Mouse (Mus musculus) lung, adult 2 months (tissue): Measurements from ENCODE around the gene Senp5. TPM values are rescaled to one million over a fixed set of nuclear protein-coding genes. Genes with fewer than 3 reads are reported as not detected.

ENCODE experiments used
- DNase-seq: peaks from one replicate; pipeline ENCODE4 v3.0.0; 2022
- H3K4me1 ChIP-seq: fragments of 200-500 bp; 2 replicates; pipeline ENCODE4 v1.6.1; 2011; ENCODE audit warnings: low read length; ENCODE audit not compliant: control insufficient read depth, insufficient read depth
- H3K4me3 ChIP-seq: fragments of 200-500 bp; replicated peaks from 2 replicates; pipeline ENCODE3; 2011; ENCODE audit warnings: low read depth, mild to moderate bottlenecking, control low read depth, low read length; ENCODE audit errors: extremely low read depth
- CTCF ChIP-seq: fragments of 200-500 bp; IDR thresholded peaks from 2 replicates; pipeline ENCODE4 v1.5.1; 2011; ENCODE audit warnings: mild to moderate bottlenecking, low read length, control low read depth; ENCODE audit not compliant: insufficient read depth
- POLR2A ChIP-seq: fragments of 200-500 bp; IDR thresholded peaks from 2 replicates; pipeline ENCODE4 v1.6.1; 2011; ENCODE audit warnings: low read depth, mild to moderate bottlenecking, control low read depth, low read length, borderline replicate concordance; ENCODE audit errors: extremely low read depth
- WGBS: fragments of 180-500 bp; shearing (Covaris S2); methylation state at CpG from one replicate; pipeline ENCODE4 v1.1.7; 2018; 5-methylcytosine and 5-hydroxymethylcytosine counted together
- polyA plus RNA-seq: library from polyadenylated mRNA; depleted of rRNA; stranded (reverse); fragments of >200 nt; gene quantifications from 2 replicates; pipeline ENCODE4 v1.2.3, GENCODE M21; 2012

Senp5 gene
- polyA plus RNA-seq, 1 experiment = 5.8 TPM

DNA sequence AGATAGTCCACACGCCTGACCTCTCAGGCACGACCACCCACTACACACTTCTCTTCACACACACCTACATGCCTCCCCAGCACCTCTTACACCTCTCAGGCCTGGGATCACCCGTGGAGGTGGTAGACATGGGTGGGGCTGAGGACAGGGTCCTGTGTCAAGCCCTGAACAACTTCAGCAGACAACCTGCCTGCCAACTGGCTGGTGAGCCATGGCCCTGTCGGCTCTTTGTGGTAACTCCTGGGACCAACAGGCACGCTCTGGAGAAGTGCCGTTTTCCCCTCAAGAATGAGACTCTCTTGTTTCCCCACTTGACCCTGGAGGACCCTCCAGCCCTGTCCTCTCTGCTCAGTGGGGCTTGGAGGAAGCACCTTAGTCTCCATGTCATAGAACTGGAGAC is 57.7 kb downstream of the Senp5 start:
- TF ChIP-seq CTCF (no peak), POLR2A (no peak)
- DNase-seq = no peak
- H3K4me1 ChIP-seq = peaks cover 7% of the 10 kb centered on the region; the same call in 1 of the 2 replicates
- H3K4me3 ChIP-seq = no peak overlapping the region
- 76% methylated on average over 6 of the region's 6 CpGs for WGBS

DNA sequence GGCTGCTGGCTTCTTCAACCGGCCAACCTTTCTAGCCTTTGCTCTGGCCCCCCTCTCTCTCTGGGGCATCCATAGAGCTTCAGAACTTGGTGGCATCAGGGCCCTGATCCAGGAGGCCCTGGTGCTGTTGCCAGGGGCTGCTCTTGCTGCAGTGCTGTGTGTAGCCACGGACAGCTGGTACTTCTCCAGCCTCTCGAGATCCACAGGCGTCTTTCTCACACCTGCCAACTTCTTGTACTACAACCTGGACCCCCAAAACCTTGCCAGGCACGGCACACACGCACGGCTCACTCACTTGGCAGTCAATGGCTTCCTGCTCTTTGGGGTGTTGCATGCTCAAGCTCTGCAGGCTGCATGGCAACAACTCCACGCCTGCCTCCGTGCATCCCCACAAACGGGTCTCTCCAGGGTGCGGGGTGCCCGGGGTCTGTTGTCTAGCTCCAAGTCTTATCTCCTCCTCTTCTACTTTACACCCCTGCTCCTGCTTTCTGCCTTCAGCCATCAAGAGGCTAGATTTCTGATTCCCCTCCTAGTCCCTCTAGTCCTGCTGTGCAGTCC is 58.3 kb downstream of the Senp5 start:
- TF ChIP-seq POLR2A (no peak), CTCF (no peak)
- no peak for DNase-seq
- H3K4me1 ChIP-seq = peaks cover 7% of the 10 kb centered on the region; the same call in 1 of the 2 replicates
- WGBS = 90% methylated on average over 12 of the region's 12 CpGs
- H3K4me3 ChIP-seq = no peak overlapping the region

DNA sequence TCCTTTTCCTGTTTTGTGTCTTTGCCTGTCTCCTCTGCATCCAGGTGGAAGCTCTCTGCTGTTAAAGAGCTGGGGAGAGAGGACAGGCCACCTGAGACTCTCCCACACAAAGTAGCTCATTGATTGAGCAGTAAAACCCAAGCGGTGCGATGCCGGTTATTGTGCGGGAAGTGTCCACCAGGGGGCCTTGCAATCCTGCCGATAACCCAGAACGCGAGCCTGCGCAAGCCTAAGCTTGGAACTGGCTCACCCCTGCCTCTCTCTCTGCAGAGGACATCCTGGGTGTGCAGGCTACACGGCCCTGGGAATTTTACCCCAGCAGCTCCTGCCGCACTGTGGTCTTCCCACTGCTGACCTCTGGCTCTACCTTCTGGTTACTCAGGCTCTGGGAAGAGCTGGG is 59.1 kb downstream of the Senp5 start:
- peaks cover 7% of the 10 kb centered on the region; the same call in 1 of the 2 replicates for H3K4me1 ChIP-seq
- DNase-seq = peak; percentile 67
- WGBS = 3% methylated on average over 10 of the region's 10 CpGs
- H3K4me3 ChIP-seq = no peak overlapping the region
- no peak for TF ChIP-seq POLR2A
- TF ChIP-seq CTCF = peak; percentile 69

DNA sequence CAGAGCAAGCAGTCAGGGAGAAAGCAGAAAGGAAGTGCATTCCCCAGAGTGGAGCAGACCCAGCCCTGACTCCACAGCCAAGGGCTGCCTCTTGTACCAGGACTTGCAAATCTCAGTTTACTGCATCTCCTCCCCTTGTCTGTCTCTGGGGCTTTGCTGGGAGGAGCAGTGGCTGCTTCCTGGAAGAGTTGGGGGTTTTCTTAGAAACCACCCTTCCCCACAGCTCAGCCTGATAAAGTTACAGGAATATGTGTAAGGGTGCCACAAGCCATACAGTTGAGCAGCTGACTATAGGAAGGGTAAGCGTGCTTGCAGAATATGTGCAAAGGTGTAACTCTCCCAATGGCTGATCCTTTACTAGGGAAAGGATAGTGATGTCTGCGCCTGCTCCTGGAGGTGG is 62.5 kb downstream of the Senp5 start:
- no peak overlapping the region for H3K4me3 ChIP-seq
- H3K4me1 ChIP-seq = 0 out of 2 replicates have a peak, but pooled peaks cover 2% of the 10 kb centered on the region
- DNase-seq = no peak
- WGBS = 66% methylated on average over 2 of the region's 2 CpGs
- TF ChIP-seq POLR2A (no peak), CTCF (no peak)

DNA sequence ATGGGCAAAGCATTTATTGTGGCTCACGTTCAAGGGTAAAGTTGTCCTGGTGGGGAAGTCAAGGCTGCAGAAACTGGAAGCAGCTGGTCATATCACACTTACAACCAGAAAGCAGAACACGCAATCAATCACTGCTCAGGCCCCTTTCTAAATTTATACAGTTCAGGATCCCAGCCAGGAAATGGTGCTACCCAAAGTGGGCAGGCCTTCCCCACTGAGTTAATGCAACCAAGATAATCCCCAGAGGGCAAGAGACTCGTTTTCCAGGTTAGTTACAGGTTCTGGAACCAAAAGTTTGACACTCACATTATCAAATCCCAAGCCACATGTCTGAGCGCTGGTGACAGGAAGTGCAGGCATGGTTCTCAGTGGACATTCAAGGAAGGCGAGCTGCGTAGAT is 64.2 kb downstream of the Senp5 start:
- no peak for TF ChIP-seq CTCF
- no peak for TF ChIP-seq POLR2A
- 60% methylated on average over 6 of the region's 6 CpGs for WGBS
- H3K4me1 ChIP-seq = no peaks in the 10 kb centered on the region
- no peak overlapping the region for H3K4me3 ChIP-seq
- DNase-seq = no peak

DNA sequence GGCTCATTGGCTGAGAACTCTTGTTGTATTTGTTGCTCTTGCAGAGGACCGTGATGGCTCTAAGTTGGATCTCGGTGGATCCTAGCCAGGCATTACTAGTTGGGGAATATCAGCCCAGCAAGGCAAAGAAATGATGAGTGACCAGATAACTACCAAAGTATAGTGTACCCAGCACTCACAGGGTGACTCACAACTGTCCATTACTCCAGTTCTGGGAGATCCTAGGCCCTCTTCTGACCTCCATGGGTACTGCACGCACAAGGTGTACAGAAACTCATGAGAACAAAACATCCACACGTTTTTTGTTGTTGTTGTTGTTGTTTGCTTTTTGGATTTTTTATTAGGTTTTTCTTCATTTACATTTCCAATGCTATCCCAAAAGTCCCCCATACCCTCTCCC is 66.5 kb downstream of the Senp5 start:
- Histone ChIP-seq H3K4me3 (no peak overlapping the region), H3K4me1 (peaks cover 3% of the 10 kb centered on the region)
- no peak for DNase-seq
- TF ChIP-seq CTCF = no peak
- no peak for TF ChIP-seq POLR2A
- WGBS = 83% methylated on average over 4 of the region's 4 CpGs

DNA sequence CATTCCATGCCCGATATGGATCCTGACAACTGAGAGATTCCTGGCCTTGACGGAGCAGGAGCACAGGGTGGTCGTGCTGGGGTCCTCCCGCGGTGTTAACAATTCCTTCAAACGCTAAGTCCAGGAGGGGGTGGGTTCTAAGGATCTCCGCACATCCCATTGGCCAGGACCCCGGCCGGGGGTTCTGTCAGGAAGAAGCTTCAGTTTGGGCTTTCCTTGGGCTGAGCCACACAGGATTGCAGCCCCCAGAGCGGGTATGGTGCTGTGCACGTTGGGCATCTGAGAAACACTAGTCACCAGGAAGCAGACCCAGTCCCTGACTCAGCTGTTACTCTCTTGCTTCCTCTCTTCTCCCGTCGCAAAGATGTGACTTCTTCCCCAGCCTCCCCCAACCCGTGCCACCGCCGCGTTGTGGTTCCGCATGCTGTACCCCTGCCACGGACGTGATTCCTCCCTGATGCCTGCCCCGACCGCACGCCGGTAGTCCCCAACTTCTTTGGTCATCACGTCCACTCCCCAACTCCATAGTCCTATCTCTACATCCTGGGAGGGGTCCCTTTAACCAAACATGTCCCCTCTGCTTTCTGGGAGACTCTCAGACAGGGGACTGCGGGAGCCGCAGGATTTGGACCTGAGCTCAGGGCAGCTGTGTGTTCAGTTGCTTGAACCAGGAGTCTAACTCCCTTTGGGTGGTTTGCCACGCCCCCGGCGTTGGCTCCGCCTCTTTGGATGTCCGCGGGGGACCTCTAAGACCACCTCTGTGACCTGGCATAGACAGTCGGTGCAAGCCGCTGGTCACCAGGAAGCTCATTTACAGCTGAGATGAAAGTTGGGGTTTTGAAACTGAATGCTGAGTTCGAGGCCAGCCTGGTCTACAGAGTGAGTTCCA is 67.8 kb downstream of the Senp5 start:
- WGBS = 10% methylated on average over 36 of the region's 36 CpGs
- TF ChIP-seq POLR2A (no peak), CTCF (no peak)
- peaks cover 3% of the 10 kb centered on the region for H3K4me1 ChIP-seq
- no peak overlapping the region for H3K4me3 ChIP-seq
- no peak for DNase-seq

DNA sequence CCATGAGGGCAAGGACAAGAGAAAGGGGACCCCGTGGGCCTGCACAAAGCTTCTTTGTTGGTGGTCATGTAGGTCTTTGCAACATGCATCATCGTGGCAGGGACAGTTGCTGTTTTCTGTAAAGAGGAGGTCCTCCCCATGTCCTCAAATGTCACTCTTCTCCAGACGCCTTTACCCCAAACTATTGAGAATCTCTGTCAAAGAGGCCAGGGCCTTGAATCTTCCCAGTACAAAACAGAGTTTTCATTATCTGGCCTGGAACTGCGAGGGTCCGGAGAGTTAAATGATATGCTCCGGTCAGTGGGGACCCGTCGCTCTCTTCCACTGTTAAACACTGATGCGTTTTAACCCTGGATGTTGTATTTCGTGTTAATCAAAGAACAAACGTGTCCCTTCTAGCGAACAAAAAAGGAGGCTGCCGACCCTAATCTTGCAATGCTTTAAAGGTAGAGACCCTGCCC is 68.5 kb downstream of the Senp5 start:
- Histone ChIP-seq H3K4me3 (no peak overlapping the region), H3K4me1 (peaks cover 3% of the 10 kb centered on the region)
- TF ChIP-seq CTCF = no peak
- no peak for TF ChIP-seq POLR2A
- no peak for DNase-seq
- WGBS = 40% methylated on average over 13 of the region's 13 CpGs

DNA sequence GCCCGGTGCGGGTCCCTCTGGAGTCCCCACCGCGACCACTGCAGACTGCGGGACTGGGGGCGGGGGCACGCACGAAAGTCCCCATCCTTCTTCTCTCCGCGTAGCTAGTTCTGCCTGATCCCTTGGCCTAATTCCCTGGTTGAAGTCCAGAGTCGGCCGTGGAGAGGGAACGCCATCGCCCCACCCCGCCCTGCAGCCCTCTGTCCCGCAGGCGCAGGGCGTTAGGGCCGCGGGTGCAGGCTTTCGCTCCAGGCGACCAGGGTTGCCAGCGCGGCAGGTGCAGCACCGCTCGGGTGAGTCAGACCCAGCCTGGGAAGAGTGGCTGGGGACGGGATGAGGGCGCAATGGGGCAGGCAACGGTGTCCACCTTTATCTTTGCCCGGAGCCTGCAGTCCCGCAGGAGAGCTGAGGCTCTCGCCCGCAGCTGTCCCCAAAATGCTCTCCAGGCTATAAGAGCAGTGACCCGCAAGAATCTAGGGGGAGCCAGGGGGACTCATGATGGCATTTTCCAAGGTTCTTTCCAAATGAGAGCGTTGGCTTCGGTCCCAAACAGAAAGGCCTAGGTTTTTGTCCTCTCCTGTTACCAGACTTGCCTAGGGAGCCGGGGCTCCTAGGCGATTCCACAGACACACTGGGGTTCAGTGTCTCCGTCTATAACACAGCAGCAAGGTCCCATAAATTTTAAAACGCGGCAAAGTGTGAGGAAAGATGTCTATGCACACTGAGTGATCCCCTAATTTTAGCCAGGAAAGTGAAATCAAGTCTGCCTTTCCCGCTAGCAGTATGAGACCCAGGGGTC is 69.1 kb downstream of the Senp5 start, which contains the start of gene Pigz:
Gene Pigz, plus strand, starts transcription at position 101 of the 799 bp plus-strand sequence.
- 14% methylated on average over 42 of the region's 42 CpGs for WGBS
- peak; percentile 31 for DNase-seq
- TF ChIP-seq CTCF = no peak
- TF ChIP-seq POLR2A = no peak
- H3K4me1 ChIP-seq = peaks cover 3% of the 10 kb centered on the region
- H3K4me3 ChIP-seq = peak within 1 kb of the TSS; percentile 65
